Mouse (Mus musculus): ENCODE measurements around the gene Rab5c.

Gene Rab5c

DNA sequence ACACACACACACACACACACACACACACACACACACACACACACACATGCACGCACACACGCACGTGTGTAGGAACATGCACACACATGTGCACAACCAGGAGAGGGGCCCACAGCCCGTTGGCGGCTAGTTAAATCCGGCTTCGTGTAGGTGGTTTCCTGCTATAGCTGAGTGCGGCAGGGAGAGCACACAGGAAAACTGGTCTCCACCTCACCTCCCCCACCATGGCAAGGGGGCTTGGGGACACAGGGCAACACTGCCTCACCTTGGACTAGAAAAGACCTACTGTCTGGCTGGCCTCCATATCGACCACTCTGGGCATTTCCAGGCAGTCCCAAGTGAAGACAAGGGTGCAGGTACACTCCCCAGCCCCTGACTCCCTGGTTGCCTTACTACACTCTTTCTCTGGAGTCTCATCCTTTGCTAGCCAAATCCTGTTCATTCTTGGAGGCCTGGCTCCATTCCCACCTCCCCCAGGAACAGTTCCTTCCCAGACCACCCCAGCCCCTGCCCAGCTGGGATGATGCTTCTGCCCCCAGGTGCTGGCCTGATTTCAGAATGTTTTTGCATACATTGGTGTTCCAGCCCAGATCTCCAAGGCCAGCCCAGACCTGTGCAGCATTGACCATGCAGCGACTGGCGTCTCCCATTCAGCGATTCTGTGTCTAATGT lies 16.1 kb upstream of the Rab5c start:
- no peak for DNase-seq (ENCODE audit: low spot score in 2 of 2)

DNA sequence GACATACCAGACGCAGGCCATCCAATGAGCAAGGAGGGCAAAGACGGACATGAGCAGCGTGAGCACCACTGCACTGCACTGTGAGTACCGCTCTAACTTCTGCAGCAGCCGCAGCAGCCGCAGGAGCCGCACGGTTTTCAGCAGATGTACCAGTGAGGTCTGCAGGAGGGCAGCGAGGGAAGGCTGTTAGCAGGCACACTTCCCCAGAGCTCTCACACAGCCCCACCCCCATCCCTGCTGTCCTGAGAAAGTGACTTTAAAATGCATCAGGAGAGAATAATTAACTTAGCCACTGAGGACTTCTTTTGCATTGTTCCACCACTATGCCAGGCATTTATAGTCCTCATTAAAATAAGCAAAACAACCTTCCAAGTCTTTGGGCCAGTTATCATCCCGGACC lies 14.3 kb upstream of the Rab5c start:
- DNase-seq (ENCODE audit: low spot score in 2 of 2): no peak

DNA sequence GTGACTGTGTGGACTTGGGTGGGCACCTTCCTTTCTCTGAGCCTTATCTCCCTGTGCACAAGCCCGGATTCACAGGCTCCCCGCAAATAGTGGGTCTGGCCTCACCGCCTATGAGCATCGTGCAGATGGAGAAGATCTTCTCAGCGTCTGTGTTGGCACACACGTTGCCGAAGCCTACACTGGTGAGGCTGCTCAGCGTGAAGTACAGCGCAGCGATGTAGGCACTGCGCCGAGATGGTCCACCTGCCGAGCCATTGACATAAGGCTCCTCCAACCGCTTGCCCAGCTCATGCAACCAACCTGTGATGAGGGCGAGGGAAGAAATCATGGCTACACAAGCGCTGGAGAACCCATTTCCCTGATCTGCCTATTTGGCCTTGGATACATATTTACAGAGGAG lies 12.1 kb upstream of the Rab5c start:
- DNase-seq (ENCODE audit: low spot score in 2 of 2): no peak

DNA sequence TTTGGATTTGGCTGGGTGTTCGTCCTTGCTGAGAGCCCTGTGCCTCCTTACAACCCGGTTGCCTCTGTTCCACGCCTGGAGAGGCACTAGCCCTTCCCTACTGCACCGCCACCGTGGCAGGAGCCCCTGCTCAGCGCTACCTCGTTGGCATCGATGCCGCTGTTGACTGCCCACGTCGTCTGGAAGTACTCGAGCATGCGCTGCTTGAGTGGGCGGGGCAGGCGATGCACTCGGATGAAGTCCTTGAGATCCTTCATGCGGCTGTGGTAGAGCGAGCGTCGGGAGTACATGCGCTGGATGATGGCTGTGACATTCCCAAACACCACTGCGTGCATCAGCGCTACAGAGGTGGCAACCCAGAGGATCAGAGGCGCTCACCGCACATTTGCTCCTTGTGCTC lies 11.5 kb upstream of the Rab5c start:
- no peak for DNase-seq (ENCODE audit: low spot score in 2 of 2)

DNA sequence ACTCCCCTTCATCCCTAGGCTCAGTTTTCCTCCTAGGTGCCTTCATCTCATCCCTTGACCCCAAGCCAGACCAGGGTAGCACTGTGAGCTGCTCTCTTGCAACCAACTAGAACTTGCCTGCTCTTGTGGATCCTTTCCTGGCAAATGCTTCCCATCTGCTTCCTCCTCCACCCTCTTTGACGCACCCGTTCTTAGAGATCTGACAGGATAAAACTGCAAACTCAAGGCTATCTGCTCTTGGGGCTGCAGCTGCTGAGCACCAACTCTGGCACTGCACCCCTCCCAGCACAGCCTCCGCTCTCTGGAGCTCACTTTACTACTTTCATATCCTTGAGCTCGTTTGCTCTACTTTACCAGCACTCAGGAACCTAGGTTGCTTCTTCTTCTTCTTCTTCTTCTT lies 10.6 kb upstream of the Rab5c start:
- no peak for DNase-seq (ENCODE audit: low spot score in 2 of 2)

DNA sequence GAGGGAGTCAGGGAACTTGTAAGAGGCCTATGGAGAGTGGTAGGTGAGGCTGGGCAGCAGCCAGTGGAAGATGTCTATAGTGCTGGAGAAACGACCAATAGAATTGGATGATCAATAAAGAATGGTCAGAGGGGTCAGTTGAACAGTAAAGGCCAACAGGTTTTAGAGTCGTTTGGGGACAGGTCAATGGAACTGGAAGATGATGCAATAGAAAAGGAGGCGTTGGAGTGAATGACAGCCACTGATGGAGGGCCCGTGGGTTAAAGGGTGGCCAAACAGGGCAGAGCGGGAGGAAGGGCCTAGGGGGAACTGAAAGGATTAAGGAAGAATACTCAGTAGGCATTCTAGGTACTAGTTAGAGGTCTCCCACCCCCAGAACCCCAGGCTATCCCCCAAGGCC lies 9.1 kb upstream of the Rab5c start:
- DNase-seq (ENCODE audit: low spot score in 2 of 2): no peak

DNA sequence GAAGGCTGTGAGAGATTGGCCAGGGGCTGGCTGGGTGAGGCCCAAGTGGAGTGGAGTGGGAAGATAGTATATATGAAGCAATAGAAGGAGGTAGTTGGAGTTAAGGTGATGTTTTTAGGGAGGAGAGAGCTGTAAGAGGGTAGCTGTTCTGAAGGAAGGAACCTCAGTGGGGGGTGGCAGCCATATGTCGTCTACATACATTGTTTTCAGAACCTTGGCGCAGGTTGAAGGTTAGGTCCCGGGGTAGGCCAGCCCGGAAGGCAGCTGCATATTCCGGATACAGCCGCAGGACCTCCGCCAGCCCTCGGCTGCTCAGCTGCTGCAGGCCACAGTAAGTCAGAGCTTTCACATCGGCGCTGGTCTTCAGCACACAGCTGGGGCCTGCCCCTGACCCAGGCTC lies 8.5 kb upstream of the Rab5c start:
- DNase-seq (ENCODE audit: low spot score in 2 of 2): no peak

DNA sequence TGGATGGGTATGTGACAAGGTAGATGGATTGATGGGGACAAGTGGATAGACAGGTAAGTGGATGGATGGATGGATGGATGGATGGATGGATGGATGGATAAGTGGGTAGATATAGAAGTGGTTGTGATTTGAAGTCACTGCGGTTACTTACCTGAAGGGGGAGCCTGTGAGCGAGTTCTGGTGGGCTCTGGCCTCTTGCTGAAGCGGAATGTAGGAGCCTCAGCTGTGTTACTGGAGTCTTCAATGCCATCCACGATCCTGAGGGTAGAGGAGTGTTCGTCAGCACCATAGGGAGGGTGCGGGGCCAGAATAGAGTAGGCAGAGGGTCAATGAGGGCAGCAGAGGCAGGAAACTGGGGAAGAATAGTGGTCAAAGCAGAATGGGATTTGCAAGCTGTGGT lies 7.1 kb upstream of the Rab5c start:
- DNase-seq (ENCODE audit: low spot score in 2 of 2): no peak

DNA sequence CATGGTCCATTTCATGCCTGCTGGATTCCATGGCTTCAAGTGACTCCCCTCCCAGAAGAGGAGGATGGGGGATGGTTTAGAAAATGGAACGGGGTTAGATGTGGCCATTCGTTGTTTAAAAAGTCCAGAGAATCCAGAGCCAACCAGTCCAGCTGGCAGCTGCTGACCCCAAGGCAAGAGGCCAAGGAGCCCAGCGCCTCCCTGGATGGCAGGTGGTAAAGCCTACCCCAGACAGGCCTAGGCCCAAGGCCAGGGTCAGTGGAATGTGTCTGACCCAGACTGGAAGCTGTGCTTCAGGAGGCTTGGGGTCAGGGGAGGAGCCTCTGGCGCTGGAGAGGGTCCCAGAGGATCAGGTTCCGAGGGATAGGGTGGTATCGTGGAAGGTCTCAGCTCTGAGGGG lies 3.3 kb upstream of the Rab5c start:
- DNase-seq (ENCODE audit: low spot score in 2 of 2): peak in 1 of 2 experiments; percentile 51

DNA sequence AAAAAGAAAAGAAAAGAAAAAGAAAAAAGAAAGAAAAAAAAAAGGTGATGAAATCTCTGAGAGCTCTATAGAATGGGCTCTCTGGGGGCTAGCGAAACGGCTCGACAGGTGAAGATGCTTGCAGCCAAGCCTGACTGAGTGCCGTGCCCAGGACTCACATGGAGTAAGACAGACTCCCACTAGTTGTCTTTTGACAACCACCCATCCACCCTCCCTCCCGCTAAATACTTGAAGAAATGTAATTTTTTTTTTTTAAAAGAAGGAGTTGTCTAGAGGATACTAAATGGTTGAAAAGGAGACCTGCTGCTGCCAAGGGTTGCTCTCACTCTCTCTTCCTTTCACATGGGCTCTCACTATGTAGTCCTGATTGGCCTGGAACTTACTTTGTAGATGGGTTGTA lies 734 bp upstream of the Rab5c start:
- DNase-seq (ENCODE audit: low spot score in 2 of 2): no peak

DNA sequence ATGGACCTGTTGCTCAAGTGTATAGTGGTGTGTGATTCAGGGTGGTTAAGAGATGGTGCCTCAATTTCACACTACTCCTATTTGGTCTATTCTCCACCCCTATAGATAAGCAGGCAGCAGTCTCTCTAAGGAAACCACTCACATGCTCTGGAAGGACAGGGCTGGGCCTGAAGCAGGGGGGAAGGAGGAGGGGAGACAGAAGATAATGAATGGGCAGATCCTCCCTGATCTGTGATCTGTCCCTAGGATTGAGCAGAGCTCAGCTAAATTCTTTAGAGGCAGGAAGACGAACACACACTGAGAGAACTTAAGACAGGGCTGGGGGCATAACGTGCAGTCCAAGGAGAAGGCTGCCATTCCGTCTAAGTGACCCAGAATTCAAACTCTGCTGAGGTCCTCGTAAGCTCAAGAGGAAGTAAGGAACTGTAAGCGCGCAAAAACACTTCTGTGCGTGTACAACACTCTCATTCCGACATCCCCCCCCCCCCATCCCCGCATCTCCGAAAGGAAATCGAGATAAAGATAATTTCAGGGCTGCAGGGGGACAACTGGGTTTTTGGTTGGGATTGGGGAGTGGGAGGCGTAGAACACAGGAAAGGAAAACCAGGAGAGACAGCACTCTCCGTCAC lies 796 bp downstream of the Rab5c start:
- no peak for DNase-seq (ENCODE audit: low spot score in 2 of 2)

DNA sequence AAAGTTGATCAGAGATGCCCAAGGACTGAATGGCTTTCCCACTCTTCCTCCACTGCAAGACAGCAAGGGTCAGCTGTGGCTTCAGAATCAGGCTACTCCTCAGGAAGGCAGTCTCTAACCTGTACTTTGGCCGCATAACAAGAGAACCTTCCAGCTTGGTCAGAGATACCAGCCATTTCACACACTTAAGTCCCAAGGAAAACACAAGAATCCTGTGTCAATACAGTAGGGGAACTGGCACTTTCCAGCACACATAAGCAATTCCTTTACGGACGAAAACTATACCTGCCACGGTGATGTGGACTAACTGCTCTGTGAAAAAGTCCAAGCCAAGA lies 1.3 kb downstream of the Rab5c start:
- no peak for DNase-seq (ENCODE audit: low spot score in 2 of 2)

DNA sequence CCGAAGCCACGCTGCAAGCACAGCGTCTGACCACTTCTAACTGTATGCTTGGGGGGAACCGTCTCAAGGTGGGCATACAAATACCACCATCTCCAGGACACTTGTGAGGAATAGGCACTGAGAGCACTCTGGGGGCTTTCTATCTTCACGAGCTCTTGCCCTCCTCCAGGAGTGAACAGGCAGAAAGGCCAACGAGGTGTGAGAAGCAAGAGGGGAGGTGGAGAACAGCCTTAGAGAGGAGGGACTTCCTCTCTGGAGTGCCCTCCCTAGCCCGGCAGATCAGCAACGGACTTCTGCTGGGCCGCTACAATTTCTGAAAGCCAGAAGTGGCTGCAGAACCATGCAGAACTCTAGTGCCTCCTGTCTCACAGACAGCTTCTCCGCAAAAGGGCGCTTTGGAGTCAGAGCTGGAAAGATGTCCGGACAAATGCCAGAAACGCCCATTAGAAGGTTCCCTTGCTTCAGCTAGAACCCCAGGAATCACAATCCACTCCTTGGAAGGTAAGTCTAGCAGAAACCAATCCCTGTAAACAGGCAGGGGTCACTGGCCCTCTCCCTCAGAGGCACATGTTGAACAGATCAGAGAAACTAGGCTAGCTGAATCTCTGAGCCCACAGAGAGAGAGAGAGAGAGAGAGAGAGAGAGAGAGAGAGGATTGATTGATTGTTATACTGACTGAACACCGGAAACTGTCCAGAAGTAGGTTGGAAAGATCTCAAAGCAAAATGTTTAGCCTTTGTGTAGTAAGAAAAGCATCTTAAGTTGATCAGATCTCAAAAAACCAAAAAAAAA lies 1.9 kb downstream of the Rab5c start:
- no peak for DNase-seq (ENCODE audit: low spot score in 2 of 2)

DNA sequence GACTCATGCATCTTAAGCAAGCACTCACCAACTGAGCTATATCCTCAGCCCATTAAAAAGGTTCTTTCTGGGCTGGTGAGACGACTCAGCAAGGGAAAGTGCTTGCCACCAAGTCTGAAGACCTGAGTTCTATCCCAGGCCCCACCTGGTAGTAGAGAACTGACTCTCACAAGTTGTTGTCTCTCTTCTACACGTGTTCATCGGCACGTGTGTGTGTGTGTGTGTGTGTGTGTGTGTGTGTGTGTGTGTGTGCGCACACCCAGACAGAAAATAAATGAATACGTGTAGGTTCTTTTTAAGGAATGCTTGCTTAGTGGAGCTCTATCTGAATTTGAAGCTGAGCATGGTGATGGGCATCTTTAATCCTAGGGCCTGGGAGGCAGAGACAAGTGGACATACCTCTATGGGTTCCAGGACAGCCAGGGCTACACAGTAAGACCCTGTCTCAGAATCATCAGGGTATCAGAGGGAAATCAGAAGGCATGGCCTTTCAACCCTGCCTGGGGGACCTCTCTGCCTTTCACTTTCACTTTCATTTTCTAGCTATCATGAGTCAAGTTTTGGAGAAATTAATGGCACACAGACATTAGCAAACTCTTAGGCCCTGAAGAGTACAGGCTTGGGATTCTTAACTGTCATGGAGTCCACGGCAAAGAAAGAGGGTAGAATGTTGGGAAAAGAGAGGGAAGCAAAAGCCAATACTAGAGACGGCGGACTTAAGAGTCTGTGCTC lies 2.7 kb downstream of the Rab5c start:
- DNase-seq (ENCODE audit: low spot score in 2 of 2): no peak

DNA sequence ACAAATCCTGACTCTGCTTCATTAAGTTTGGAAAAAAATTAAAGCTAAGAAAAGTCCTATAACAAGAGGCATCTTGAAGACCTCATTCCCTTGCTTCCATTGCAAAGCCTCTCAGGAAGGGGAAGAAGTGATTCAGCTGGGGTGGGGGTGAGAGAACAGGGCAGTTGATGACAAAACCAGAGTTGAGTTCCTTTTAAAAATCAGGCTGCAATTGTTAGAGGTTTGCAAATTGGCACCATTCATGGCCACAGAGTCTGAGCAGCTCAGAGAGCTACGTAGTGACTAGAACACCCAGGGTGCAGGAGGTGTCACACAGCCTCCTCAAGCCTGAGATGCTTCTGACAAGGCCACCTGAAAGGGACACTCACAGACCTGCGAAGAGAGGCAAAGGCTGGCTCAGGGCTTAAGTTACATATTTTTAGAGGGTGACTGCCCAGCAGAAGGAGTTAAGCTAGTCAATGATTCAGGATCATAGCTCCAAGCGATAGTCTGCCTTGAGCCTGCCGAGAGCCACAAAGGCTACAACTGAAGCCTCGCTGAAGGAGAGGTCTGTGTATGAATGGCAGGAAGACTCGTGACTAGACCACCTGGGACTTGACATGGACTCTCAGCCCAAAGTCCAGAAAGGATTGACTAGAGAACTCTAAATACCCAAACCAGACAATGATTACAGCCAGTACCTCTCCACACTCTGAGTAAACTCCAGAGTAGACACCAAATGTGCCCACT lies 7.4 kb downstream of the Rab5c start:
- DNase-seq (ENCODE audit: low spot score in 2 of 2): peak in 1 of 2 experiments; percentile 61

DNA sequence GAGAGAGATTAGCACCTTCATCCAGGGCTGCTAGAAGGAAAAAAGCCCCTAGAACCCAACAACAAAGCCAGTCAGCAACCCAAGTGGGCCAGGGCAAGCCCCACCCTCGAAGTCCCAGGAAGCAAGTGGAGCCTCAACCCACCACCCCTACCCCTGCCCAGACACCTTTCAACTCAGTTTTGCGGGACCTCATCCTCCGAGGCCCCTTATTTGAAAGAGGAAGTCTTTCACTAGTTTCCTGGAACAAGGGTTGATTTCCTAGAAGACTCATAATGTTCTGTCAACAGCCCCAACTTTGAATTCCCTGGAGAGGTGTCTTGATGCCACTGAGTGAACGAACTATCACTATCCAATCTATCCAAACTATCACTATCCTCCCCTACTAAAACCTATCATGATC lies 8.0 kb downstream of the Rab5c start:
- no peak for DNase-seq (ENCODE audit: low spot score in 2 of 2)

DNA sequence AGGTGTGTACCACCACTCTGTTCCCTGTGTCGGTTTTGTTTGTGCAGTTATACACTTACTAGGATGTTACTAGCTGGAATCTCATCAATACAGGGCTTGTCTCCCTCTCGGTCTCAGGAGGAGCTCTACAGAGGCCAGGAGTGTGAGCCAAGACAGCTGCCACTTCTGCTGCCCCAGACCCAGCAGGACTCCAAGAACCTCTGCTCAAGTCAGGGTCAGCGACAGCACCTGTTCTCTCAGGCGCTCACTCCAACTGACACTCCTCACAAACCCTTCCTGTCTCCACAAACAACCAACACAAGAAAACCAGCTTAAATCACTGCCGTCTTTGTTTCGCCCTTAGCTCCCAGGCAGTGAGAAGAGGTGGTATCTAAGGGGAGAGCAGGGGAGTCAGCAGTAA lies 9.4 kb downstream of the Rab5c start:
- DNase-seq (ENCODE audit: low spot score in 2 of 2): no peak

DNA sequence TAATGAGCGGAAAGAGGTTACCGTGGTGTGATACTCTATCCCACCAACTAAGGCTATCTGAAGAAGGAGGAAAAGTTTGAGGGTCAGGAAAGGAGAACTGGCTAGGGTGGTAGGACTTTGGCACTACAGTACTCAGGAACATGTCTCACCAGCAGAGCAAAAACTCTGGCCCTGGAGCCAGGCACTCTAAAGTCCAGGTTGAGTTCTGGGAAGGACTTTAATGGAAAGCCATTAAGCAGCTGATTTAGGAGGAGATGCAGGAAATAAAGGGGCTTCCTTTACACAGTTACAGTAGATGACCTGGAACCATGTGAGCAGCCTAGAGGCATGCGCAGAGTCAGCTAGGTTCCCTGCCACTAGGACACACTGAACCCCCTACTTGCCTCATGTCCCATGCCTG lies 10.8 kb downstream of the Rab5c start:
- DNase-seq (ENCODE audit: low spot score in 2 of 2): no peak

DNA sequence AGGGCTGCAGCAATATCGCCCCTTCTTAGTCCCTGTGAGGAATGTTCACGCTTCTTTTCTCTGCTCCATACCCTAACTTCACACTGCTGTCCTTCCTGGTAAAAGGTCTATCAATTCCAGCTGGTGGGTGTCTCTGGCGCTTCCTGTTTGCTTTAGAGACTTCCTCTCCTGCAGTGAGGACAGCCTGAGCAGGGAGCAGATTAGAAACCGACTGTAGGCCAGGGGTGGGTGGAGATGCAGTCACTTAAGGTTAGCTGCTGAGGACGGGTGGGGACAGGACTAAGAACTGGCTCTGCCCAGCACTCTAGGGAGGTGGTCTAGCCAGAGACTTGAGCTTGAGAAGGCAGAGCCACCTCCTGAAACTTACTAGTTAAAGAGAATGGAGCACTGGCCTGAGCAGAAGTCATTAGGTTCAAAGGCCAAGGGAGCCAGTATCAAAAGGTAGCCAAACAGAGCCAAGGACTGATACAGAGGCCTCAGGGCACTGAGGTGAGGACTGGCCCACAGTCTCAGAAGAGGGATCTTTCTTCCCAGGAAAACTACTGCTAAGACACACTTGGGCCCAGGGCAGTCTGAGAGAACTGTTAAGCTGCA lies 13.0 kb downstream of the Rab5c start:
- DNase-seq (ENCODE audit: low spot score in 2 of 2): peak; percentile 55 to 75

DNA sequence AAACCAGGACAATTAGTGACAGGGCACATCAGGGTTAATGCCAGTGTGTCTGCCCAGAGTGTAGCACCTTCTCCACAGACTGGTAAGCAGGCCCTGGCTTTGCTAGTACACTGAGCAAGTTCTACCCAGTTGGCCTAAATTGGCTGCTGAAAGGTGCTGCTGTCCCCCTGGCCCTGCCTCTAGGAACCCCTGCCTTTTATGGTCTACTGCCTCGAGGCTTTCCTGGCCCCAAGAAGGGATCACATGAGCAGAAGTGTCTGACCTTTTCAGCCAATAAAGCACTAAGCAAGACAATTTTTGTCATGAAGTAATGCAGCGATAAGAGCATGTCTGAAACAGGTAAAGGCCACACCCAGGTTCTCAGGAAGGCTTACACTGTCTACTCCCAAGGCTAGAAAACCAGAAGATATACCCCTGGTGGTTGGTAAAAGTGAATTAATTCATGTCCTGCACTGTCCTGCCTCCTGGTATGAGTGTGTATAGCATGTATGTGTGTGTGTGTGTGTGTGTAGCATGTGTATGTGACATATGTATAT lies 15.5 kb downstream of the Rab5c start:
- no peak for DNase-seq (ENCODE audit: low spot score in 2 of 2)

DNA sequence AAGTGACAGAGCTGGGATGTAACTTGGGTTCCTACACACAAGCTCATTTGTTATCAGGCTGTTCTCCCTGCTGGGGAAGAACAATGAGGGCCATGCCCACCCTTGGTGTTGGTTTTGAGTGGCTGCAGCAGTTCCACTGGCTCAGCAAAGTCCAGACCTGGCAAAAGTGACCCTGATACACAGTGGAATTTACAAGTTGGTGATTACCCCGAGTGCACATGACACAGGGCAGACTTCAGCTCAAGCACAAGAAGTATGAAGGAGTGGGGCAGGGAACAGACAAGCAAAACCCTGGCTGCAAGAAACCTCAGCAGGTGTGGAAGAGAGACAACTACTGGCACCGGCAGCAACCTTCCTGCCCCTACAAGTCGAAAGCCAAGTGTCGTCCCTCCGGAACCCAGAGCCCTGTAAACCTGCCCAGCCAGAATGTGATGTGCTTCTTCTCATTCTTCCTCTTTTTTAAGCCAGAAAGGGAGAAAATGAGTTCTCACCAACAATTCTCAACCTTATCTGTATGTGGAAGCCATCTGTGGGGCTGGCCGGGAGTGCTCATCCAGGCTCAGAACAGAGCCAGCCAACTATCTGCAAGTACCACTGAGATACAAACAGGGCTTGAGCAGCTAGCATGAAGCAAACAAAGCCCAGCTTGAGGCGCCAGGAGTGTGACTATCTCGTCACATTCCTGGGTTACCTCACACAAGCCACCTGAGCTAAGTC lies 16.1 kb downstream of the Rab5c start:
- DNase-seq (ENCODE audit: low spot score in 2 of 2): no peak
